Mouse (Mus musculus) hindbrain, embryonic 11.5 days (tissue): ENCODE data around the gene Cnpy1. TPM values are rescaled to one million over a fixed set of nuclear protein-coding genes. Genes with fewer than 3 reads are reported as not detected.

ENCODE experiments used
- ATAC-seq: fragments of 200-750 bp; cut with Nextera tagmentation; 2 replicates; pipeline ENCODE4 v1.8.0; 2017; ENCODE audit warnings: mild to moderate bottlenecking, moderate TSS enrichment, moderate library complexity; ENCODE audit not compliant: low FRiP score
- DNase-seq: peaks from one replicate; pipeline ENCODE4 v3.0.0-alpha.2; 2015; ENCODE audit warnings: low spot score
- H3K27ac ChIP-seq: fragments of 300-500 bp; sonication (generic); 2 replicates; pipeline ENCODE4 v1.5.1; 2014; ENCODE audit warnings: mild to moderate bottlenecking, low read depth, low read length
- H3K27me3 ChIP-seq: fragments of 300-500 bp; sonication (generic); 2 replicates; pipeline ENCODE4 v1.6.1; 2014; ENCODE audit warnings: mild to moderate bottlenecking, low read length, moderate library complexity, mixed read lengths; ENCODE audit not compliant: control insufficient read depth, insufficient read depth
- H3K36me3 ChIP-seq: fragments of 300-500 bp; sonication (generic); 2 replicates; pipeline ENCODE4 v1.6.1; 2014; ENCODE audit warnings: mild to moderate bottlenecking, low read length, moderate library complexity, mixed read lengths; ENCODE audit not compliant: control insufficient read depth, insufficient read depth
- H3K4me1 ChIP-seq: fragments of 300-500 bp; sonication (generic); replicated peaks from 2 replicates; pipeline ENCODE4 v1.6.1; 2014; ENCODE audit warnings: low read length, mixed read lengths; ENCODE audit not compliant: control insufficient read depth, insufficient read depth
- H3K4me2 ChIP-seq: fragments of 300-500 bp; sonication (generic); replicated peaks from 2 replicates; pipeline ENCODE4 v1.6.1; 2014; ENCODE audit warnings: mild to moderate bottlenecking, low read depth, low read length
- H3K4me3 ChIP-seq: fragments of 300-500 bp; sonication (generic); 2 replicates; pipeline ENCODE4 v1.5.1; 2014; ENCODE audit warnings: low read depth, low read length
- H3K9ac ChIP-seq: fragments of 300-500 bp; sonication (generic); 2 replicates; pipeline ENCODE4 v1.6.1; 2014; ENCODE audit warnings: low read depth, low read length
- H3K9me3 ChIP-seq: fragments of 300-500 bp; sonication (generic); 2 replicates; pipeline ENCODE4 v1.6.1; 2016; ENCODE audit warnings: low read length; ENCODE audit not compliant: control insufficient read depth
- WGBS: fragments of 180-500 bp; shearing (Covaris S2); extraction: QIAGEN DNeasy Blood & Tissue Kit; methylation state at CpG from one replicate; pipeline ENCODE4 v1.1.7; 2014; 5-methylcytosine and 5-hydroxymethylcytosine counted together
- polyA plus RNA-seq: library from polyadenylated mRNA; unstranded; fragments of >200 nt; fragmentation: Nextera tagmentation; extraction: Ambion mirVana; gene quantifications from 2 replicates; pipeline ENCODE4 v1.2.1, GENCODE M21; 2014

Cnpy1 gene
- polyA plus RNA-seq, 1 experiment from 2014 or later: 63.4 TPM

DNA sequence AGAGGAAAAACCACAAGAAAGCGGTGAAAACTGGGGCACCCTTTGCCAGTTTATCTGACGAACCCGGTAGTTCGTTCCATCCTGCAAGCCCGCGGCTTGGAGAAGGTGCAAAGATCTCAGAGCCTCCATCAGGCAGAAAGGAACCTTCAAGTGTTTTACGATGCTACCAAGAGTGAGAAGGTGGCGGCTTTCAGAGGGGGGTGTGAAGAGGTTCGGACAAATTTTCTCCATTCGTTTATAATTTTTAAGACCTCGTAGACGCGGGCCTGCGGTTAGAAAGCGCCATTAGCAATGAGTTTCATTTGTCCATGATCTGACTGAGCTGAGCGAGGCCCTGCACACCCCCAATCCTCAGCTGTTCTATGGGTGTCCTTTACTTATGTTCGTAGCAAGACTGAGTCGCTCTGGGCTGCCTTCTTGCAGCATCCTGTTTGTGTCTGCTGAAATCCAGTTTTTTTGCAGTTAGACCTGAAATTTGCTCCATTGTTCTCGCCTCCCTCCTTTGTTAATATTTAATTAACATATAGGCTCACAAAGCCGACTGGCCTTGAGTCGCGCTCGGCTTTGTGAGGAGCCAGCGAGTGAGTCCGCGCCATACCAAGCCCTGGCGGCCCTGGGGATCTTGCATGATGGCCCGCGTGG, 77.9 kb downstream of the Cnpy1 start:
- under 1% methylated on average over 29 of the region's 29 CpGs for WGBS
- ATAC-seq (no peak), DNase-seq (peak; percentile 68)
- H3K27ac ChIP-seq: 0 out of 2 replicates have a peak overlapping the region, but pooled peaks have one; percentile 83
- H3K9me3 ChIP-seq: no peaks in the 10 kb centered on the region
- H3K36me3 ChIP-seq: no peaks in the 10 kb centered on the region
- H3K4me1 ChIP-seq: peaks cover 10% of the 10 kb centered on the region
- H3K27me3 ChIP-seq: peaks cover 79% of the 10 kb centered on the region
- H3K4me3 ChIP-seq: peak overlapping the region; percentile 43
- peak overlapping the region; percentile 75 for H3K9ac ChIP-seq
- H3K4me2 ChIP-seq: peak overlapping the region; percentile 9; the same call in 1 of the 2 replicates

DNA sequence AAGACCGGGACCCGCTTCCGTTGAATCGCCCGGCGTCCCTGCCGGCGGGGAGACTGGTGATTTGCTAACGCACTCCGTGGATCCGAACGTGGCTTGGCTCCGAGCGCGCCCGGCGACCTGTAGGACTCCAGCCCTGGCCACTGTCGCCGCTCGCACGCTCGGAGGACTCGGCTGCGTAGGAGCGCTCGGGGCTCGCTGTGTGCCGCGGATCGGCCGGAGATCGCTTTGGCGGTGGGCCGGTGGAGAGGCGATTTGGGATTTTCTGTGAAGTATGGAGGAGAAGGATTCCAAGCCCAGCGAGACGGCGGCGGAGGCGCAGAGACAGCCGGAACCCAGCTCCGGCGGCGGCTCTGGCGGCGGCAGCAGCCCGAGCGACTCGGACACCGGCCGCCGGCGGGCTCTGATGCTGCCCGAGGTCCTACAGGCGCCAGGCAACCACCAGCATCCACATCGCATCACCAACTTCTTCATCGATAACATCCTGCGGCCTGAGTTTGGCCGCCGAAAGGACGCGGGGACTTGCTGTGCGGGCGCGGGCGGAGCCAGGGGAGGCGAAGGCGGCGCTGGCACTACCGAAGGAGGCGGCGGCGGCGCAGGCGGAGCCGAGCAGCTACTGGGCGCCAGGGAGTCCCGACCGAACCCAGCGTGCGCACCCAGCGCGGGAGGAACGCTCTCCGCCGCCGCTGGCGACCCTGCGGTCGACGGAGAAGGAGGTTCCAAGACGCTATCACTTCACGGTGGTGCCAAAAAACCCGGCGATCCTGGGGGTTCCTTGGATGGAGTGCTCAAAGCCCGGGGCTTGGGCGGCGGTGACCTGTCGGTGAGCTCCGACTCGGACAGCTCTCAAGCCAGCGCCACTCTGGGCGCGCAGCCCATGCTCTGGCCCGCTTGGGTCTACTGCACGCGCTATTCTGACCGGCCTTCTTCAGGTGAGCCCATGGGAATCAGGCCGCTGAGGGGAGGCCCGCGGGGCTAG, 79.1 kb downstream of the Cnpy1 start:
- H3K27me3 ChIP-seq: peaks cover 77% of the 10 kb centered on the region
- H3K27ac ChIP-seq: peak overlapping the region; percentile 83
- no peaks in the 10 kb centered on the region for H3K36me3 ChIP-seq
- ATAC-seq (no peak), DNase-seq (peak; percentile 73)
- peaks cover 10% of the 10 kb centered on the region for H3K4me1 ChIP-seq
- under 1% methylated on average over 99 of the region's 111 CpGs for WGBS
- H3K9ac ChIP-seq: peak overlapping the region; percentile 75
- peak overlapping the region; percentile 43 for H3K4me3 ChIP-seq
- peak overlapping the region; percentile 65 for H3K4me2 ChIP-seq
- H3K9me3 ChIP-seq: no peaks in the 10 kb centered on the region

DNA sequence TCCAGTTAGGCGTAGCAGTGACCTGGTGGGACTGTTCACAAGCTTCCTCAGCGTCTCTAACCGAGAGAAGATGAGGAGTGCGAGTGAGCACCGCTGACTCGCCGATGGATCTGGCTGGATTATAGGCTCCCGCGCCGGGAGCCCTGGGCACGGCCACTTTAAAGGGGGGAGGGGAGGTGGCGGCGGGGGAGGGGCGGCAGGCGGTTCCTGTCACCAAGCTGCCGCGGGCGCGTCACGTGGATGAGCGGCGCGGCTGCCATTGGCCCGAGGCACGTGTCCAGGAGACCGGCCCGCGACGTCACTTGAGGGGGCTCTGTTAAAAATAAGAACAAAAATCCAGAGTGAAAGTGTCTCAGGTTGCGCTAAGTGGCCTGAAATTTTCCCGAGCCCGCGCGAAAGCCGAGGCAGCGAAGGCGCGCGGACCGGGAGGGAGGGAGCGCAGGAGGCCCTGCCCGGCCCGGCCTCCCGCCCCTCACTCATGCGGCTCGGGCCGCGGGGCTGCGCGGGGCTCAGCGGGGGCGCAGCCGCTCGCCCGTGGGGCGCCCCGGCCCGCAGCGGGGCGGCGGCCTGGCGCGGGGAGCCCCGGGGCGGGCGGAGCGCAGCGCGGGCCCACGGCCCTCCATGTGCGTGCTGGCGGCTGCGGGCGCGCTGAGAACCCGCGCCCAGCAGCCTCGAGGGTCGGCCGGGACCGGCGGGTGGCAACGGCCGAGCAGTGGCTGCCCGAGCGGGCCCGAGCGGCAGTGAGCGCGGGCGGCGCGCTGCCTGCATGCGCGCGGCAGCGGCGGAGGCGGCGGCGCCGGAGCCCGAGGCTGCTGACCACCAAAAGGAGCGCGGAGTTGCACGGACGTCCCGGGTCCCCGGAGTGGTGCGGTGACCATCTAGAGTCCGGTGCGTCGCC, 80.0 kb downstream of the Cnpy1 start, which contains the start of gene En2:
Gene En2 (plus strand): TSS at position 337 of the 898 bp plus-strand sequence.
- peak; percentile 84 for ATAC-seq

DNA sequence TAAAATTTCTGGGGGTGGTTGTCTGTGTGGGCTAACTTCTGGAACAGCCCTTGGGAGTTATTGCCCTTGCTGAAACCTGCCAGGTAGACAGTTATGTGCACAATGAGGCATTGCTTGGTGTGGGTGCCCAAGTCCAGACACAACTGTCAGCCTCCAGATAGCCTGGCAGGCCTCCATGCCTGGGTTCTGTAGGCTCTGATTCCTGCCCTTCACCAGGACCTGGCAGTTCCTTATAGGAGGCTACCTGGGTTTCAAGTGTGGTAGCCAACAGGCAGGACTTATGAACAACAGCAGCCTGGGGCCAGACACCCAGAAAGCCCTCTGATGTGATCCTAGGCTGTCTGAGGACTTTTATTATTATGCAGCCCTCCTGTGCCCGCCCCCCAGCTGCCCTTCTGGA, 81.7 kb downstream of the Cnpy1 start:
- DNase-seq: no peak

More for the DNA sequence above, 80.0 kb downstream of the Cnpy1 start, which contains the start of gene En2:
- Histone ChIP-seq H3K36me3 (no peaks in the 10 kb centered on the region), H3K4me1 (peaks cover 10% of the 10 kb centered on the region), H3K27ac (peak within 1 kb of the TSS; percentile 83), H3K9ac (peak within 1 kb of the TSS; percentile 75), H3K4me3 (peak within 1 kb of the TSS; percentile 43), H3K4me2 (peak within 1 kb of the TSS; percentile 65), H3K9me3 (no peaks in the 10 kb centered on the region), H3K27me3 (peaks cover 78% of the 10 kb centered on the region)
- WGBS: under 1% methylated on average over 93 of the region's 113 CpGs
- peak; percentile 88 for DNase-seq

DNA sequence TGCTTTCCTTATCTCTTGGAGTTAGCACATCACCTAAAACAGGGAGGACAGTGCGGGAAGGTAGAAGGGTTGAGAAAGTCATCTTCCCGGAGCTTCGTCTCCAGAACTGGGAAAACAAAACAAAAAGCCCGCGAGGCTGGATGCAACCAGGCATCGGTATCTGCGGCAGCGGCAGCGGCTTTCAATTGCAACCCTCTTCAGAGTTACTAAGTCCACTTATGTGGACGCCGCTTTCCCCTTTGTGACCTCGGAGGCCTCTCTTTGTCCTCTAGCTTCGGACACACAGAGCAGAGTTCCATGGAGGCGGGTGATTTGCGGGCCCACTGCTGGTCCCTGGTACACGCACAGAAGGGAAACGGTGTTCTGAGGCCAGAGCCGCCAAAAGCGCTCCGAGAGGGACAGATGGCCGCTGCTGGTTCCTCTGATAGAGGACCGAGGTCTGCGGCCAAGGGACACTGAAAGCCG, 83.6 kb downstream of the Cnpy1 start:
- H3K4me1 ChIP-seq: peaks cover 10% of the 10 kb centered on the region
- peak; percentile 70 for DNase-seq
- ATAC-seq: no peak
- no peaks in the 10 kb centered on the region for H3K9me3 ChIP-seq
- peak overlapping the region; percentile 42; the same call in 1 of the 2 replicates for H3K9ac ChIP-seq
- H3K4me3 ChIP-seq: peak overlapping the region; percentile 18
- H3K27ac ChIP-seq: no peak overlapping the region
- H3K27me3 ChIP-seq: peaks cover 87% of the 10 kb centered on the region
- no peaks in the 10 kb centered on the region for H3K36me3 ChIP-seq
- 0% methylated on average over 24 of the region's 24 CpGs for WGBS
- peak overlapping the region; percentile 32 for H3K4me2 ChIP-seq

More for the DNA sequence above, 81.7 kb downstream of the Cnpy1 start:
- no peak for ATAC-seq
- H3K27ac ChIP-seq: no peak overlapping the region
- WGBS: 0% methylated on average over 1 of the region's 1 CpGs
- H3K9me3 ChIP-seq: no peaks in the 10 kb centered on the region
- H3K4me1 ChIP-seq: peaks cover 10% of the 10 kb centered on the region
- H3K9ac ChIP-seq: no peak overlapping the region
- H3K36me3 ChIP-seq: no peaks in the 10 kb centered on the region
- H3K4me2 ChIP-seq: no peak overlapping the region; the same call in 1 of the 2 replicates
- no peak overlapping the region for H3K4me3 ChIP-seq
- peaks cover 78% of the 10 kb centered on the region for H3K27me3 ChIP-seq

DNA sequence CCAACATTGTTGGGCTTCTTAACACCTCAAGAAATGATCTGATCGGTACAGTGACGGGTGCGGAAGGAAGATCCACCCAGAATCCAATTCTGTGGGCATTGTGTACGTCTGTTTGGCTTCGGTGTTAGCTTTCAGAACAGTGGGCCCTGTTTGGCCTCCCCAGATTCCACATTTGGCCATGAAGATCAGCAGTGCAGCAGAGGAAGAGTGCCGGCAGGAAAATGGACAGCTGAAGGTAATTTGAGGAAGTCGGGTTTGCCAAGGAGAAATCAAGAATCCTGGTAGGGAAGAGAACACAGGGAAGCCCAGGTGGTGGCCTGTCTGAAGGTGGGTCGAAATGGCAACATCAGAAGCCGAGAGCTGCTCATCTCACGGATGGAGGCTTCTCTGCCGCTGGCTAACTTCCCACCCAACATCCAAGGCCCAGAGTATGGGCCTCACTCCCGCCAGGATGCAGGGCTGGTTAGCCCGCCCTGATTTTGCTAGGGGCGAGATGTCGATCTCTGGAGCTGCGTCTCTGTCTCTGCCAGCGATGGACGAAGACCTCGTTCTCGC, 84.1 kb downstream of the Cnpy1 start:
- WGBS: 1% methylated on average over 20 of the region's 20 CpGs
- no peaks in the 10 kb centered on the region for H3K36me3 ChIP-seq
- DNase-seq (no peak), ATAC-seq (no peak)
- no peak overlapping the region for H3K27ac ChIP-seq
- peak overlapping the region; percentile 32 for H3K4me2 ChIP-seq
- peaks cover 87% of the 10 kb centered on the region for H3K27me3 ChIP-seq
- peak overlapping the region; percentile 18; the same call in 1 of the 2 replicates for H3K4me3 ChIP-seq
- peak overlapping the region; percentile 42; the same call in 1 of the 2 replicates for H3K9ac ChIP-seq
- H3K9me3 ChIP-seq: no peaks in the 10 kb centered on the region
- H3K4me1 ChIP-seq: peaks cover 7% of the 10 kb centered on the region

DNA sequence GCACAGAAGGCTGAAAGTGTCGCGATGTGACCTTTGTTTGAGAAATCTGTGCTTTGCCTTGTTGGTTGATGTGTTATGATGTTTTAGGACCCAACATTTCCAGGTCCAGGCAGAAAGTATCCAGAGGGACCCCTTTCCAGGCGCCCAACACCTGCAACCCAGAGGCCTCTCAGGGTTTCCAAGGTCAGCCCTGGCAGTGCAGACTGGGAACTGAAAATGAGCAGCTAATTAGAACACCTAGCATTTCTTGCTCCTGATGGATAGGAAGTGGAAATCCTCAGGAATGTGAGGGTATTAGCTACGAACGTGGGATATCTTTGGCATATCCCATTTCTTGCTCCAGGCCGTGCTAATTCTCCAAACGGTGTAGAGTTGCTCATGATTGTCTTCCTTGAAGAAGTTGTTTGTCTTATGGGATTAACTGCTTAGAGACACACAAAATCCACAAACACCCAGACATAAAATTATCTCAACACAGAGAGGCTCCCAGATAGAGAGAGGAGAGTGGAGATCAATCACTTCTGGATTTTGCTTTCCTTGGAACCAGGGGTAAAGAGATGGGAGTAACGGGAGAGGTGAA, 85.6 kb downstream of the Cnpy1 start:
- Histone ChIP-seq H3K4me3 (no peak overlapping the region), H3K27me3 (peaks cover 77% of the 10 kb centered on the region), H3K27ac (no peak overlapping the region), H3K9me3 (no peaks in the 10 kb centered on the region), H3K4me2 (no peak overlapping the region), H3K4me1 (no peaks in the 10 kb centered on the region), H3K9ac (no peak overlapping the region), H3K36me3 (no peaks in the 10 kb centered on the region)
- WGBS: 1% methylated on average over 8 of the region's 8 CpGs
- no peak for ATAC-seq
- peak; percentile 46 for DNase-seq
